Mouse (Mus musculus) liver, embryonic 18 days (tissue): ENCODE data around the gene Rpl13a. TPM values are rescaled to one million over a fixed set of nuclear protein-coding genes. Genes with fewer than 3 reads are reported as not detected.

ENCODE experiments used
- polyA plus RNA-seq: library from polyadenylated mRNA; depleted of rRNA; stranded (reverse); fragments of >200 nt; gene quantifications from 2 replicates; pipeline ENCODE4 v1.2.3, GENCODE M21; 2012; rRNA removed

Gene Rpl13a
- polyA plus RNA-seq = 1,073 and 1,547 TPM in 2 replicates

GRCm38 (mm10) chr7:45128624-45129246 lies at the start of gene Rpl13a:
Rpl13a (minus strand) TSS chr7:45128761.

GRCm38 (mm10) chr7:45163735-45164490 lies 35.4 kb upstream of the Rpl13a start, which contains the start of gene Slc17a7:
Slc17a7 (plus strand) TSS chr7:45163949.

GRCm38 (mm10) chr7:45154096-45154992 lies 25.8 kb upstream of the Rpl13a start, which contains the start of the genes Pih1d1 and Aldh16a1:
Pih1d1 (plus strand) TSS chr7:45154303.
Aldh16a1 (minus strand) TSS chr7:45154584.

GRCm38 (mm10) chr7:45135993-45136567 lies 7.5 kb upstream of the Rpl13a start, which contains the start of the genes Gm45713 and Flt3l:
Gm45713 (minus strand) TSS chr7:45136231.
Flt3l (minus strand) TSS chr7:45136432.

GRCm38 (mm10) chr7:45124224-45125143 lies 4.1 kb downstream of the Rpl13a start, which contains the start of gene Rps11:
Rps11 (minus strand) TSS chr7:45124439.

GRCm38 (mm10) chr7:45103652-45104180 lies 24.8 kb downstream of the Rpl13a start, which contains the start of gene Fcgrt:
Fcgrt (minus strand) TSS chr7:45103851.

GRCm38 (mm10) chr7:45092048-45092447 lies 36.5 kb downstream of the Rpl13a start, which contains the start of gene Rcn3:
Rcn3 (minus strand) TSS chr7:45092221.

Other genes with a start within 250 kb of the Rpl13a start
- gene Med25, start 236.0 kb downstream of the Rpl13a start, polyA plus RNA-seq = 26.0 and 30.9 TPM in 2 replicates
- 6.4 and 7.8 TPM in 2 replicates for gene Fuz, start 232.7 kb downstream of the Rpl13a start, polyA plus RNA-seq
- gene Ap2a1, start 199.3 kb downstream of the Rpl13a start, polyA plus RNA-seq = 33.1 and 39.3 TPM in 2 replicates
- 0.02 TPM in 1 of 2 replicates, not detected in the other for gene Tsks, start 185.6 kb downstream of the Rpl13a start, polyA plus RNA-seq
- gene Cpt1c, start 153.9 kb downstream of the Rpl13a start, polyA plus RNA-seq = 2.3 and 2.6 TPM in 2 replicates
- gene Prmt1, start 142.2 kb downstream of the Rpl13a start, polyA plus RNA-seq = 105 and 112 TPM in 2 replicates
- 50.0 and 54.3 TPM in 2 replicates for gene Irf3, start 131.1 kb downstream of the Rpl13a start, polyA plus RNA-seq
- 9.0 and 9.5 TPM in 2 replicates for gene Bcl2l12, start 130.0 kb downstream of the Rpl13a start, polyA plus RNA-seq
- 13.5 and 17.4 TPM in 2 replicates for gene Scaf1, start 112.4 kb downstream of the Rpl13a start, polyA plus RNA-seq
- 41.8 and 53.8 TPM in 2 replicates for gene Rras, start 110.8 kb downstream of the Rpl13a start, polyA plus RNA-seq
- gene Prr12, start 75.9 kb downstream of the Rpl13a start, polyA plus RNA-seq = 1.1 and 1.7 TPM in 2 replicates
- 24.0 and 24.4 TPM in 2 replicates for gene Nosip, start 66.3 kb downstream of the Rpl13a start, polyA plus RNA-seq
- gene Prrg2, start 66.1 kb downstream of the Rpl13a start, polyA plus RNA-seq = 17.7 and 19.5 TPM in 2 replicates
- gene Rcn3, start 36.5 kb downstream of the Rpl13a start, polyA plus RNA-seq = 18.6 and 20.0 TPM in 2 replicates
- 64.9 and 71.1 TPM in 2 replicates for gene Fcgrt, start 24.9 kb downstream of the Rpl13a start, polyA plus RNA-seq
- 256 and 267 TPM in 2 replicates for gene Rps11, start 4.3 kb downstream of the Rpl13a start, polyA plus RNA-seq
- gene Gm45713, start 7.5 kb upstream of the Rpl13a start, polyA plus RNA-seq = 0.05 and 0.17 TPM in 2 replicates
- gene Flt3l, start 7.7 kb upstream of the Rpl13a start, polyA plus RNA-seq = 7.5 and 8.3 TPM in 2 replicates
- 32.5 and 35.0 TPM in 2 replicates for gene Pih1d1, start 25.5 kb upstream of the Rpl13a start, polyA plus RNA-seq
- gene Aldh16a1, start 25.8 kb upstream of the Rpl13a start, polyA plus RNA-seq = 20.1 and 26.3 TPM in 2 replicates
- gene Slc17a7, start 35.2 kb upstream of the Rpl13a start, polyA plus RNA-seq = 0.01 TPM in 2 replicates
- not detected in 2 replicates for gene Gfy, start 50.8 kb upstream of the Rpl13a start, polyA plus RNA-seq
- gene Pth2, start 52.2 kb upstream of the Rpl13a start, polyA plus RNA-seq = not detected in 2 replicates
- gene Ccdc155, start 76.1 kb upstream of the Rpl13a start, polyA plus RNA-seq = 0.04 and 0.05 TPM in 2 replicates
- 0.42 and 0.52 TPM in 2 replicates for gene Dkkl1, start 83.4 kb upstream of the Rpl13a start, polyA plus RNA-seq
- gene Tead2, start 87.0 kb upstream of the Rpl13a start, polyA plus RNA-seq = 21.0 and 23.1 TPM in 2 replicates
- 30.2 and 33.5 TPM in 2 replicates for gene Cd37, start 110.4 kb upstream of the Rpl13a start, polyA plus RNA-seq
- 0.05 and 0.06 TPM in 2 replicates for gene Slc6a16, start 112.3 kb upstream of the Rpl13a start, polyA plus RNA-seq
- gene Slc6a21, start 148.8 kb upstream of the Rpl13a start, polyA plus RNA-seq = 0.04 and 0.09 TPM in 2 replicates
- 3.7 and 4.2 TPM in 2 replicates for gene Trpm4, start 205.0 kb upstream of the Rpl13a start, polyA plus RNA-seq
- gene Hrc, start 206.5 kb upstream of the Rpl13a start, polyA plus RNA-seq = 0.20 and 0.34 TPM in 2 replicates
- gene Ppfia3, start 238.3 kb upstream of the Rpl13a start, polyA plus RNA-seq = 0.06 and 0.07 TPM in 2 replicates
- 0.12 and 0.20 TPM in 2 replicates for gene Lin7b, start 241.8 kb upstream of the Rpl13a start, polyA plus RNA-seq